Mouse (Mus musculus): Measurements from ENCODE around the gene Il9r.

Gene Il9r

DNA sequence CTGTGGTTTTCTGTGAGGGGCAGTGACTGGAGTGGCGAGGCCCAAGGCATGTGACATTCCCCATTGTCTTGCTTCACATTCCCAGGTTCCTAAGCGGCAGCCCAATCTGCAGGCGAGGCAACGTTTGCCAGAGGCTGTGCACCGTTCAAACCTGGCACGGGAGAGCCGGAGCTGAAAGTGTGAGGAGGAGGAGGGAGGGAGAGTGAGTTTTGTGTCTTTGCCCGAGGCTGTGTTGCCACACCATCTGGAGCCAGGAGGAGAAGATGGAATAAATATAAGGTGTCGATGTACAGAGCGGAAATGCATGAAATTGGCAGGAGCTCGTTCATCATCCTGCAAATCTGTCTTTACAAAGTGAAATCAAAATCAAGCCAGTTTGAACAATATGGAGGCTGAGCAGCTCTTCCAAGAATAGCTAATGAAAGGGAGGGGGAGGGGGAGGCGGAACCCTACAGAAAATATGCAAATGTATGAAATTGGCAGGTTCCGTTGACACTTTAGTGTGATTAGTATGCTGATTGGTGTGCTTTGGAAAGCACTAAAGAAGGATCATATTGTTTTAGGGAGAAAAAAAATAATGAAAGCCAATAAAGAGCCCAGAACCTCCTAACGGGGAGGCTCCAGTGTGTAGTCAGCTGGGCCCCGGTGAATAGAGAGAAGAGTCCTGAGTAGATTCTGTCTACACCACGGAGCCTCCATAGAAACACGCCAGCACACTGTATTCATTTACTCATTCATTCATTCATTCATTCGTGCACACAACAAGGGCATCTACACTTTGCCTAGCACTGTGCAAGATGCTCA, 42.1 kb downstream of the Il9r start:
- no peak for DNase-seq

DNA sequence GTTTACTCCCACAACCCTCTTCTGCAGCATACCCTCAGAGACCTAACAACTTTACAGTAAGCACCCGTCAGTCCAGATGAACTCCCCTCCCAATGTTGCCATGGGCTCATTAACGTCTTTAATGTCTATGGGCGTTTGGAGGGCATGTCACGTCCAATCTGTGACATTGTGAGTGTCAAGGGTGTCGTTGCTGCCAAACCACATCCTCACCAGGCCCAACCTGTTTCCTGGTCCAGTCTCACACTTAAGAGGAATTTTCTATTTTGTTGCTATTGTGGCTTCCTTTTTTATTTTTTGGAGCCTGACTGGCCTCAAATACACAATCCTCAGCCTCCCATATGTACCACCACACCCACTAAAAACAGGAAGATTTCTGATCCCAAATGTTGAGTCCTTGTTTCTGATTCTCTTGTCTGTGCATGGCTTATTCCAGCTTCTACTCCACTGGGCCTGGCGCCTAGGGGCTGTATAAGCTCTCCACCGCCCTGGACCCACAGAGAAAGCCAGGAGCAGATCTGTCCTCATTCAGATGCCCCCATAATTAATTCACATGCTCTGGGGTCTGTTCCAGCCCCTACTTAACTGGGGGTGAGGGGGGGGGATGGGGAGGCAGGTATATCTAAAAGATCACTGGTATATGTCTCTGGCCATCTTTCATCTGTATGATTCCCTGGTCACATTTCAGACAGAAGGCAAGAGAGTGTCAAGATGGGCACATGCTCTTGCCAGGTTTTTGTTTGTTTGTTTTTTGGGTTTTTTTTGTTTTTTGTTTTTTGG, 43.0 kb downstream of the Il9r start:
- no peak for DNase-seq

- DNase-seq = no peak
Measured at GRCm38 (mm10) chr11:32153216-32153615, 46.9 kb downstream of the Il9r start.

GRCm38 (mm10) chr11:32152814-32153213, 47.3 kb downstream of the Il9r start:
- no peak for DNase-seq

DNA sequence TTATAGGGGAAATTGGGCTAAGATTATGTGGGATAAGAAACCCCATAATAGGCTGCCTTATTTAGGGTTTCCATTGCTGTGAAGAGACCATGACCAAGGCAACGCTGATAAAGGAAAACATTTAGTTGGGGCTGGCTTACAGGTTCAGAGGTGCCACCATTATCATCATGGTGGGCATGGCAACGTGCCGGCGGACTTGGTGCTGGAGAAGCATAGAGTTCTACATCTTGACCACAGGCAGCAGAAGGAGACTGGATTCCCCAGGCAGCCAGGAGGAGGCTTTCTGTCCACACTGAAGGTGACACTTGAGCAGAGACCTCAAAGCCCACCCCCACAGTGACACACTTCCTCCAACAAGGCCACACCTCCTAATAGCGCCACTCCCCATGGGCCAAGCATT, 48.8 kb downstream of the Il9r start:
- DNase-seq = no peak

- no peak for DNase-seq
Measured at GRCm38 (mm10) chr11:32149605-32150004, 50.5 kb downstream of the Il9r start.

- DNase-seq = no peak
Measured at GRCm38 (mm10) chr11:32142771-32143170, 57.3 kb downstream of the Il9r start.

DNA sequence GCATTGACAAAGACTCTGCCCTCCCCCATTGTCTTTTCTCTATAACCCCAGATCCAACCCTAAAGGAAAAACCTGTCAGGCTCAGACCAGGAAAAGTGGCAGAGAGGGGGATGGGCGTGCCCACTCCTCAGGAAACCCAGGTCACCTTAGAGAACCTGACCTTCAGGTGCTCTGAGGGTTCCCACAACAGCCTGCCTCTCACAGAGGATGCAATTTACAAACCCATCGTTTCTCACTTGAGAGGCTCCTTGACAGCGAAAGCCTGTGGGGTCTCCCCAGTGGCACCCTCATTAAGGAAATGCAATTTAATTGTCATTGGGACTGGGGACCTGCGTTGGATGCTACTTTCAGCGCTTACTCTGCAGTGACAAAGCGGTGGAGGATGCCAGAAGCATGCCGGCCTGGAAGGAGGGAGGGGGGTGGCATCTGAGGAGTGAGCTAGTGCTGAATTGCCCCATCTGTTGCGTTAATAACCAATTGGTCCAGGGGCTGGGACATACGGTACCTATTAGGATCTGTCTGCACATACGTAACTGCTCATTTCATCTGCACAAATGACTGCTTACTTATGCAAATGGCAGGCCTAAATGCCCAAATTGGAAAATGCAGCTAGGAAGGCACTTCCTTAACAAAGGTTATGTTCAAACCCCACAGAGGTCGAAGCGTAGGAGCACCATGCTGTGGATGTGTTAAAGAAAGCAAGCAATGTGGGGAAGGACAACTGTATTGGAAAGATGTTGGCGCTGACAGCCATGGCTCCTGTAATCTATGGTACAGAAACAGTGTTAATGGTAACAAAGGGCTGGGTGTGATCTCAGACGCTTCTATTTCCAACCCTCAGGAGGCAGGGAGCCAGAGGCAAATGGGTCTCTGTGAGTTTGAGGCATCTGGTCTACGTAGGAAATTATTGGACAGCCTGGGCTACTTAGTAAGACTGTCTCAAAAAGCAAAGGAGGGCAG, 58.2 kb downstream of the Il9r start:
- no peak for DNase-seq

GRCm38 (mm10) chr11:32141034-32141433, 59.0 kb downstream of the Il9r start:
- peak; percentile 83 for DNase-seq

DNA sequence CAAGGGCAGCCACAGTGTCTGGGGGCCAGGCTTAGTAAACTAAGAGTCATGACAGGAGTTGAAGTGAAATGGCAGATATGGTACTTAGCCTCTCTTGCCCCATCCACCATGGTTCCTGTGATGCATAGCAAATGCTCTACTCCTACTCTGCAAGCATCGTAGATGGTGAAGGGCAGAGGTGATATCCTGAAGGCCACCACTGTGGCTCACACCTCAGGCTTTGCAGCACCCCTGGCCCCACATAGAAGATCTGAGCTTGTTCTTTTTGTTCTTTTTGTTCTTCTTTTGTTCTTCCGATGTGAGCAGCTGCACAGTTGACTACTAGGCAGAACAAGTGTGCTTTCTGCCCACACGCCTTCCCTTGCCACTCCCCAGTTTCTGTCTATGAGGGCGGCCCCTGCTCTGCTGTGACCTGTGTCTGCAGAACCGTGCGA, 60.5 kb downstream of the Il9r start:
- no peak for DNase-seq

GRCm38 (mm10) chr11:32138614-32138964, 61.5 kb downstream of the Il9r start:
- peak; percentile 19 for DNase-seq

DNA sequence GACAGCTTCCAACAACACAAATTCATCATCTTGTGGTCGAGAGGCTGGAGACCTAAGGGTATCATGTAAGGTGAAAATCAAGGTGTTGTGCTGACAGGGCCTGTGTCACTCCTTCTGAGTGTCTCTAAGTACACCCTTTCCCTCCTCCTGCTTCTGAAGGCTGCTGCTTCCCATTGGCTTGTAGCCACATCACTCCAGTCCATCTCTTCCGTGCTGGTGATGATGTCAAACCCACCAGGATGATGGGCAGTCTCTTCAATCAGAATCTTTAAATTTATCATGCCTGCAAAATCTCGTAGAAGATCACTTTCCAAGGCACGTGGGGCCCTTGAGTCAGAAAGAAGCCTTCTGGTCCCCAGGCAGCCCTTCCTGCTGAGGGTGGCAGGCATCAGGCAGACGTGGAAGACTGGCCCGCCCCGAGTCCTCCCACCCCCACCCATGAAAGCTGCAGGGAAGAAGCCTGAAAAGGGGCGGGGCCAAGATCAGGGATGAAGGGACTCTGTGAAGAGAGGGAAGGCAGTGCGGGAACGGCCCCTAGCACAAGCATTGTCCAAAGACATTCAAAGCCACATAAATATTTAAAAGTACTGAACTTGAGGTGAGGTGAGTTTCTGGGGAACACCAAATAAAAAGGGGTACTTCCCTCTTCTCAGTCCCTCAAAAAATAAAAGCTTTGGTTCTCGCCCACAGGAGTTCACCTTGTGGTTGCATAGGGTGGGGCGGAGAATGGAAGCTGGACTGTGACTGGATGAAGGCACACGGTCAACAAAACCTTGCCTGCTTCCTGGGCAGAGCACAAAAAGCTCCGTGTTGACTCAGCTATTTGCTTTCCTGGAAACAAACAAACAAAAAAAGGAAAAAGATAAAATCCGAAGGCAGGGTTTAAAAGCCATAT, 62.1 kb downstream of the Il9r start:
- peak; percentile 33 for DNase-seq

All from lung, postnatal 36 days (tissue).